Mouse (Mus musculus) midbrain, embryonic 15.5 days (tissue): ENCODE data around the gene Lpxn. TPM values are rescaled to one million over a fixed set of nuclear protein-coding genes. Genes with fewer than 3 reads are reported as not detected.

ENCODE experiments used
- ATAC-seq: fragments of 200-750 bp; cut with Nextera tagmentation; replicated peaks from 2 replicates; pipeline ENCODE4 v1.8.0; 2017; ENCODE audit warnings: moderate TSS enrichment
- H3K27ac ChIP-seq: fragments of 300-500 bp; sonication (generic); 2 replicates; pipeline ENCODE4 v1.5.1; 2015; ENCODE audit warnings: mild to moderate bottlenecking, inconsistent platforms
- H3K27me3 ChIP-seq: fragments of 300-500 bp; sonication (generic); replicated peaks from 2 replicates; pipeline ENCODE4 v1.6.1; 2015; ENCODE audit warnings: inconsistent platforms
- H3K36me3 ChIP-seq: fragments of 300-500 bp; sonication (generic); replicated peaks from 2 replicates; pipeline ENCODE4 v1.6.1; 2015; ENCODE audit warnings: inconsistent platforms
- H3K4me1 ChIP-seq: fragments of 300-500 bp; sonication (generic); 2 replicates; pipeline ENCODE4 v1.6.1; 2015; ENCODE audit warnings: inconsistent platforms
- H3K4me2 ChIP-seq: fragments of 300-500 bp; sonication (generic); 2 replicates; pipeline ENCODE4 v1.6.1; 2015; ENCODE audit warnings: inconsistent platforms, mild to moderate bottlenecking, moderate library complexity
- H3K4me3 ChIP-seq: fragments of 300-500 bp; sonication (generic); 2 replicates; pipeline ENCODE4 v1.5.1; 2015; ENCODE audit warnings: mild to moderate bottlenecking, inconsistent platforms
- H3K9ac ChIP-seq: fragments of 300-500 bp; sonication (generic); 2 replicates; pipeline ENCODE4 v1.6.1; 2015; ENCODE audit warnings: mild to moderate bottlenecking, inconsistent platforms
- H3K9me3 ChIP-seq: fragments of 300-500 bp; sonication (generic); 2 replicates; pipeline ENCODE4 v1.6.1; 2016; ENCODE audit warnings: inconsistent platforms
- WGBS: fragments of 180-500 bp; shearing (Covaris S2); methylation state at CpG from one replicate; pipeline ENCODE4 v1.1.7; 2015; ENCODE audit warnings: mixed read lengths; 5-methylcytosine and 5-hydroxymethylcytosine counted together
- polyA plus RNA-seq: library from polyadenylated mRNA; unstranded; fragments of >200 nt; fragmentation: Nextera tagmentation; extraction: Ambion mirVana; gene quantifications from 2 replicates; pipeline ENCODE4 v1.2.1, GENCODE M21; 2015

Gene Lpxn
- polyA plus RNA-seq, 1 experiment from 2014 or later: 1.0 TPM

- Histone ChIP-seq H3K36me3 (no peaks in the 10 kb centered on the region), H3K4me1 (no peaks in the 10 kb centered on the region), H3K9me3 (no peaks in the 10 kb centered on the region), H3K9ac (no peak overlapping the region), H3K4me3 (no peak overlapping the region), H3K4me2 (no peak overlapping the region), H3K27me3 (no peaks in the 10 kb centered on the region), H3K27ac (no peak overlapping the region)
- 61% methylated on average over 1 of the region's 1 CpGs for WGBS
- ATAC-seq: no peak
Measured at GRCm38 (mm10) chr19:12812644-12813364, 16.8 kb downstream of the Lpxn start.

GRCm38 (mm10) chr19:12813883-12814282, 17.9 kb downstream of the Lpxn start:
- WGBS: 79% methylated on average over 1 of the region's 1 CpGs
- H3K9ac ChIP-seq: no peak overlapping the region
- no peak for ATAC-seq

GRCm38 (mm10) chr19:12818507-12818906, 22.5 kb downstream of the Lpxn start:
- Histone ChIP-seq H3K36me3 (no peaks in the 10 kb centered on the region), H3K27ac (no peak overlapping the region), H3K27me3 (no peaks in the 10 kb centered on the region), H3K4me1 (no peaks in the 10 kb centered on the region), H3K4me2 (no peak overlapping the region), H3K9ac (no peak overlapping the region), H3K4me3 (no peak overlapping the region), H3K9me3 (no peaks in the 10 kb centered on the region)
- 88% methylated on average over 1 of the region's 1 CpGs for WGBS
- ATAC-seq: no peak

More at GRCm38 (mm10) chr19:12813883-12814282, 17.9 kb downstream of the Lpxn start:
- H3K4me3 ChIP-seq: no peak overlapping the region
- no peaks in the 10 kb centered on the region for H3K4me1 ChIP-seq
- H3K27ac ChIP-seq: no peak overlapping the region
- H3K9me3 ChIP-seq: no peaks in the 10 kb centered on the region
- H3K4me2 ChIP-seq: no peak overlapping the region
- H3K27me3 ChIP-seq: no peaks in the 10 kb centered on the region
- no peaks in the 10 kb centered on the region for H3K36me3 ChIP-seq

GRCm38 (mm10) chr19:12820383-12820782, 24.4 kb downstream of the Lpxn start:
- Histone ChIP-seq H3K36me3 (no peaks in the 10 kb centered on the region), H3K27me3 (no peaks in the 10 kb centered on the region), H3K4me2 (no peak overlapping the region), H3K27ac (no peak overlapping the region), H3K9me3 (no peaks in the 10 kb centered on the region), H3K9ac (no peak overlapping the region), H3K4me3 (no peak overlapping the region), H3K4me1 (no peaks in the 10 kb centered on the region)
- 36% methylated on average over 4 of the region's 4 CpGs for whole genome bisulfite sequencing
- no peak for ATAC-seq

GRCm38 (mm10) chr19:12824549-12824948, 28.6 kb downstream of the Lpxn start:
- no peak overlapping the region for H3K9ac ChIP-seq
- no peak overlapping the region for H3K4me2 ChIP-seq
- H3K4me3 ChIP-seq: no peak overlapping the region
- no peaks in the 10 kb centered on the region for H3K36me3 ChIP-seq
- no peaks in the 10 kb centered on the region for H3K4me1 ChIP-seq
- H3K27me3 ChIP-seq: no peaks in the 10 kb centered on the region
- no peak overlapping the region for H3K27ac ChIP-seq
- H3K9me3 ChIP-seq: no peaks in the 10 kb centered on the region
- 73% methylated on average over 4 of the region's 4 CpGs for WGBS
- no peak for ATAC-seq

- H3K9me3 ChIP-seq: no peaks in the 10 kb centered on the region
Measured at GRCm38 (mm10) chr19:12830823-12831430, 34.9 kb downstream of the Lpxn start.

GRCm38 (mm10) chr19:12831559-12831958, 35.6 kb downstream of the Lpxn start:
- Histone ChIP-seq H3K4me3 (no peak overlapping the region), H3K4me1 (no peaks in the 10 kb centered on the region), H3K9ac (no peak overlapping the region), H3K4me2 (no peak overlapping the region), H3K36me3 (no peaks in the 10 kb centered on the region), H3K27ac (no peak overlapping the region), H3K27me3 (no peaks in the 10 kb centered on the region), H3K9me3 (no peaks in the 10 kb centered on the region)
- no peak for ATAC-seq
- WGBS: 76% methylated on average over 1 of the region's 1 CpGs

More at GRCm38 (mm10) chr19:12830823-12831430, 34.9 kb downstream of the Lpxn start:
- Histone ChIP-seq H3K27me3 (no peaks in the 10 kb centered on the region), H3K27ac (no peak overlapping the region), H3K9ac (no peak overlapping the region), H3K36me3 (no peaks in the 10 kb centered on the region), H3K4me3 (no peak overlapping the region), H3K4me2 (no peak overlapping the region), H3K4me1 (no peaks in the 10 kb centered on the region)
- 74% methylated on average over 2 of the region's 2 CpGs for WGBS
- ATAC-seq: no peak

- 84% methylated on average over 3 of the region's 3 CpGs for WGBS
Measured at GRCm38 (mm10) chr19:12833625-12834024, 37.6 kb downstream of the Lpxn start.

GRCm38 (mm10) chr19:12838507-12838906, 42.5 kb downstream of the Lpxn start:
- H3K4me3 ChIP-seq: no peak overlapping the region
- no peak overlapping the region for H3K4me2 ChIP-seq
- H3K9me3 ChIP-seq: no peaks in the 10 kb centered on the region
- H3K9ac ChIP-seq: no peak overlapping the region
- H3K27me3 ChIP-seq: no peaks in the 10 kb centered on the region
- 88% methylated on average over 1 of the region's 1 CpGs for WGBS
- H3K27ac ChIP-seq: no peak overlapping the region
- no peak for ATAC-seq
- no peaks in the 10 kb centered on the region for H3K36me3 ChIP-seq
- H3K4me1 ChIP-seq: no peaks in the 10 kb centered on the region

More at GRCm38 (mm10) chr19:12833625-12834024, 37.6 kb downstream of the Lpxn start:
- no peaks in the 10 kb centered on the region for H3K36me3 ChIP-seq
- ATAC-seq: no peak
- no peaks in the 10 kb centered on the region for H3K4me1 ChIP-seq
- H3K27ac ChIP-seq: no peak overlapping the region
- H3K27me3 ChIP-seq: no peaks in the 10 kb centered on the region
- H3K9me3 ChIP-seq: no peaks in the 10 kb centered on the region
- no peak overlapping the region for H3K4me2 ChIP-seq
- H3K9ac ChIP-seq: no peak overlapping the region
- no peak overlapping the region for H3K4me3 ChIP-seq

- H3K4me3 ChIP-seq: no peak within 1 kb of the TSS
- H3K4me2 ChIP-seq: no peak within 1 kb of the TSS
- H3K9ac ChIP-seq: no peak within 1 kb of the TSS
- H3K9me3 ChIP-seq: no peaks in the 10 kb centered on the region
- no peak within 1 kb of the TSS for H3K27ac ChIP-seq
- H3K27me3 ChIP-seq: no peaks in the 10 kb centered on the region
- no peak for ATAC-seq
- H3K4me1 ChIP-seq: no peaks in the 10 kb centered on the region
- no peaks in the 10 kb centered on the region for H3K36me3 ChIP-seq
Measured at GRCm38 (mm10) chr19:12846382-12846781, 50.4 kb downstream of the Lpxn start, which contains the start of gene Gm5244. Gene Gm5244, plus strand, starts transcription at chr19:12846682.

- no peak within 1 kb of the TSS for H3K9ac ChIP-seq
- no peak within 1 kb of the TSS for H3K4me2 ChIP-seq
- no peaks in the 10 kb centered on the region for H3K4me1 ChIP-seq
- no peaks in the 10 kb centered on the region for H3K9me3 ChIP-seq
- H3K4me3 ChIP-seq: no peak within 1 kb of the TSS
- WGBS: 57% methylated on average over 1 of the region's 1 CpGs
- no peaks in the 10 kb centered on the region for H3K27me3 ChIP-seq
- ATAC-seq: no peak
- H3K27ac ChIP-seq: no peak within 1 kb of the TSS
- no peaks in the 10 kb centered on the region for H3K36me3 ChIP-seq
Measured at GRCm38 (mm10) chr19:12856983-12857382, 61.0 kb downstream of the Lpxn start, which contains the start of gene Olfr1444. Gene Olfr1444, plus strand, starts transcription at chr19:12857283.
